Mouse (Mus musculus) urinary bladder, postnatal 25 days (tissue): Measurements from ENCODE around the gene Clec3b.

Experiments used
- DNase-seq: peaks from one replicate; pipeline ENCODE4 v3.0.0; 2022; ENCODE audit warnings: low spot score

Clec3b gene

DNA sequence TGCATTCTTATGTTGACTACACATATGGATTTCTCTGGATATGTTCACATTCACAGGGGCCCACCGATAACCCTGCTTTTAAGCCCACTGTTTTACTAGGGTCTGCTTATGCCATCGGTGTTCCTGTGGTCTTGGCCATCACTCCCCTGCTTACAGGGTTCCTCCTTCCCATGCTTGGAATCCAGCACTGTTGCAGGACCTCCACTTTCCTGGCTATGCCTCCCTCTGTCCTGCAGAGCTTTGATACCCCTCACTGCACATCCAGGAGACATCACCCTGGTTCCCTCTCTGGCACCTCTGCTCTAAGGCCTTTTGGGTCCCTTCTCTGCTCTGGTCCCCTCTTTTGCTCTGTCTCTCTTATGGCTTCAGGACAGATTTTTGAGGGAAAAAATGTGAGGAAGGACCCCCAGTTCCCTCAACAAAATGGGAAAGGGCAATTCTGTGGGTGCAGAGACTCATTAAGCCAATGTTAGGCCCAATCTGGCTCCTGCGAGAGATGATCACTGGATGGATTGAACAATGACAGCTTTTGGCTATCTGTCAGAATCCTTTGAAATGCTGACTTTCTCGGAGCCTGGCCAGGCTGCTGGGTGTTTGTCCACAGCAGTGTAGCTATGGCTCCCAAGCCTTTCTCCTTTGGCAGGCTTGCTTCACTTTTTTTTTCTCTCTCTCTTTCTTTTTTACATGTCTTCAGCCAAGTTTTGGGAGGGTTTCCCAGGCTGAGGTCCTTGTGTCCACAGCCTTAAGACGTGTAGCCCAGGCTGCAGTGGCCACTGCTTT, at the start of gene Clec3b:
TSS of gene Clec3b (plus strand) at position 706 of the 780 bp plus-strand sequence.
- peak; percentile 21 for DNase-seq

DNA sequence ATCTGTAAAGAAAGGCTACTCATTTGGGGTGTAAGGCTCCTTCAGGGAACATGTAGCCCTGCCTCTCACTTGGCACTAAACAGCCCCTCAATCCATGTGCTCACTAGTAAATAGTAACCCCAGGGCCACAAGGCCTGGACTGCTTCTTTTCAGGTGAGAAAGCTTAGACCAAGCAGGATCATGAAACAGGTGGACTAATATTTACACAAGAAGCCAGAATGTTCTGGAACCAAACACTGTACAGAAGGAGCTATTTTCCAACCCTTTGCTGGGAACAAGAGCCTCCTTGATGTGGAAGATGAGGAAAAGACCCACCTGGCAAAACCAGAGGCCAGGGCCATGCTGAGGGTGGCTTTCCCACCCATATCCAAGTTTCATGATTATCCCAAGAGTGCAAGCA, 47.3 kb upstream of the Clec3b start:
- no peak for DNase-seq

DNA sequence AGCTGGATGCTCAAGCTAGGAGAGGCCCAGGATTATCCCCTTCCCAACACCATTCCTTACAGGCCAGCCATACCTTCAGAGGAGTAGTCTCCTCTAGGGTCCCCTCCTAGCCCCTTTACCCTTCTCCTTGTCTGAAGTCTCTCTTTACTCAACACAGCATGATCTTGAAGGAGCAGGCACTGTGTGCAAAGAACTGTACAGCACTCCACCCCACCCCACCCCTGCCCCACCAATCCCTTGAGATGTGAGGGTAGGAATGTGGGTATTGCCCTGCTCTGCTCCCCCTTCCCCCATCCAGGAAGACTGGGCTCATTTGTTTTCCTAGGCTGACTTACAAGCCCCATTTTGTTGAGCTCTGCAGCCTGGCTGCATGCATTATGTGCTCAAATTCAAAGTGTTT, 46.4 kb upstream of the Clec3b start:
- DNase-seq = no peak

DNA sequence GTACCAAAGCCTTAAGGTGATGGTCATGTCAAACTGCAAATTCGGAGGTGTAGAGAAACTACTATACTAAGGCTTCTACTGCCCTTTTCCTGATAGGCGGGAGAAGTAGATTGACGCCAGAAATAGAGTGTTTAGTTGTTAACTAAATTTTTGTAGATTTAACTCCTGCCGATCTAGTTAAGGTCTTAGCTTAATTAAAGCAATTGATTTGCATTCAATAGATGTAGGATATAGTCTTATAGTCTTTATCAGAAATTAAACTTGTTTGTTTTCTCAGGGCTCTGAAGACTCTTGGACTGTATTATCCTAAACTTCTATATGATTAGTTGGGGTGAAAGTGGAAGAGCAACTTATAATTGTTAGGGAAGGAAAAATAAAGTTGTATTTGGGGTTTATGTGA, 43.6 kb upstream of the Clec3b start:
- DNase-seq = no peak

DNA sequence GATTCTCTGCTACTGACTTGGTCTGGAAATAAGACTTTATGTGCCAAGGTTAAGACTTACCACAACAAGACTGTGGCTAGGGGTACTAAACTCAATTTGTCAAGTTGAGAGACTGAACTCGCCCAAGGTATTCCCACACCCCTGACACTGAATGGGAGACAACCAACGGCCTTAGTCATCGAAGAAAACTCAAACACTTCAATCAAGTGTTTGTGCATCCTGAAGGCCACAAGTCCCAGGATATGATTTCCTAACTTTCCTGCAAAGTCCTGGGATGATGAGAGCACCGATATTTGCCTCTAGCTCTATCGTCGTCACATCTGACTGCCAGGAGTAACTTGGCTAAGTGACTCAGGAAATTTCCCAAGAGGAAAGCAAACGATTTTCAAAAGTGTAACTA, 41.6 kb upstream of the Clec3b start:
- DNase-seq = no peak

GRCm38 (mm10) chr9:123111751-123112221, 39.0 kb upstream of the Clec3b start:
- no peak for DNase-seq

DNA sequence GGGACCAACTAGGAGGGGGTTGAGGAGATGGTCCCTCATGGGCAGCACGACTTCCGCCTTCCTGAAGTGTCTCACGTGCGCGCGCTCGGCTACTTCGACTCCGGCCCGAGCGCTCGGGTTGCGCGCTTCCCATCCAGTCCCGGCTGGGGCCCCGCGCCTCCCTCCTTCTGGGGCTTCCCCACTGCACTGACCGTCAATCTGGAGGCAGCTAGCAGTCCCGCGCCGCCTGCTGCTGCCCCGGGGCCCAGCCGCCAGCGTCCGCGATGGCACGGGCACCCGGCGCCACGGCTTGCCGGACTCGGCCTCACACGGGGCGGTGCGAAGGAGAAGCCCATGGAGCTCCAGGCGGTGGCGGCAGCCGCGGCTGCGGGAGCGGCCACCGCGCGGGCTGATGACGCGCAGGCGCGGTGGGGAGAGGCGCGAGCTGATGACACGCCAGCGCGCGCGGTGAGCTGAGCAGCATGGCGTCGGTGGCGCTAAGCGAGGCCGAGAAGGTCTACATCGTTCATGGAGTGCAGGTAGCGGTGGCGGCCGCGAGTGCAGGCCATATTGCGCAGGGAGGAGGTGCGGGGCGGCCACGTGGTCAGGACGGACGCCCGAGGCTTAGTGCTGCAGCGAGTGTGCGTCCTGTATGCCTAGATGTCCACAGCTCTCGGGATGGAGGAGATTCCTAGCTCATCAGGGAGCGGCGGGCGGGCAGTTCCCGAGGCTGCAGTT, 37.8 kb upstream of the Clec3b start, which contains the start of the genes Zdhhc3 and Exosc7:
TSS of gene Zdhhc3 (minus strand) at position 401 of the 717 bp plus-strand sequence.
TSS of gene Exosc7 (plus strand) at position 411 of the 717 bp plus-strand sequence.
- peak; percentile 83 for DNase-seq

DNA sequence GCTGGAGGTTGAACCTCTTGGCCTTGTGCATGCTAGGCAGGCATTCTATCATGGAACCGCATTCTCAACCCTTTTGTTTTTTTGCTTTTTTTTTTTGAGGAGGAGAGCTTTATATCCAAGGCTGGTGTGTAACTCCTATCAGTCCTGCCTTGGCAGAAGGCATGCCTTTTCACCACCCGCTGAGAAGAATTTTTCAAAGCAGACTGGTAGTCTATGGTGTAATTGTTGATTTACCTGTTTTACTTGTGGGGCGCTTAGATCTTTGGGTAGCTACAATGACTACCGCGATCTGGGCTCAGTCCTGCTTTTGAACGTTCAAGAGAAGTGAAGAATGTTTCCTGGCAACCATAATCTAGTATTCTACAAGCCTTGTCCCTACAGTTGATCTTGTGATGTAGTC, 36.8 kb upstream of the Clec3b start:
- DNase-seq = no peak

DNA sequence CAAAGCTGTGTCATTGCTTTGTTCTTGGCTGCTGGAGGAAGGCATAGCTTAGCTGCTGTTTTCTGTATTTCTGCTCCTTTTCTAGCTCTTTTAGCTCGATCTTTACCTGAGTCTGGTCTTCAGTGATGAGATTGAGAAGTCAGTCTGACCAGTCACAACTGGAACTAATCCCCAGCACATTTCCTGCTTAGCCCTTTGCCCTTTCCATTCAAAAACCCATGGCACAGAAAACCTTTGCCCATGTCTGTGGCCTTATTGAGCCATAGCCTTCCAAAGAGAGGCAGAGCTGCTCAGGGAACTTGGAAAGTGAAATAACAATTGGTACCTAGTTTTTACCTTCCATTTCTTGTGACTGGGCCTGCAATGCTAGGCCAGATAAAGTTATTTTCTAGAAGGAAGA, 35.2 kb upstream of the Clec3b start:
- no peak for DNase-seq

DNA sequence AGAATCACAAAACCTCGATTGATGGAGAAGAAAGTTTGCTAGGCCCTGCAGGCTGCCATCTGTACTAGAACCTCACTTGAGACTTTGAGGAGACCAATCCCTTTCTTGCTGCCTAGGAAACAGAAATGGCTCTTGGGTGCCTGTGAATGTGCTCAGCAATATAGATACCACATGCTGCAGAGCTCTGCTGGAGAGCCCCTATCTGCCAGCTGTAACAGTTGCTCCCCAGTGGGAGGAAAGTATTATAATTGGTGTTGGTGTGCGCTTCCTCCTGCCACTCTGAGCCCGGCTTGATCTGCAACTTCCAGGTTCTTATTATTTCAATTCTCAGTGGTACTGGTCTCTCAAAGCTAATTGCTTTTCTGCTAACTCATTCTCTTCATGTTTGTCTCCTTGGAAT, 27.7 kb upstream of the Clec3b start:
- no peak for DNase-seq

DNA sequence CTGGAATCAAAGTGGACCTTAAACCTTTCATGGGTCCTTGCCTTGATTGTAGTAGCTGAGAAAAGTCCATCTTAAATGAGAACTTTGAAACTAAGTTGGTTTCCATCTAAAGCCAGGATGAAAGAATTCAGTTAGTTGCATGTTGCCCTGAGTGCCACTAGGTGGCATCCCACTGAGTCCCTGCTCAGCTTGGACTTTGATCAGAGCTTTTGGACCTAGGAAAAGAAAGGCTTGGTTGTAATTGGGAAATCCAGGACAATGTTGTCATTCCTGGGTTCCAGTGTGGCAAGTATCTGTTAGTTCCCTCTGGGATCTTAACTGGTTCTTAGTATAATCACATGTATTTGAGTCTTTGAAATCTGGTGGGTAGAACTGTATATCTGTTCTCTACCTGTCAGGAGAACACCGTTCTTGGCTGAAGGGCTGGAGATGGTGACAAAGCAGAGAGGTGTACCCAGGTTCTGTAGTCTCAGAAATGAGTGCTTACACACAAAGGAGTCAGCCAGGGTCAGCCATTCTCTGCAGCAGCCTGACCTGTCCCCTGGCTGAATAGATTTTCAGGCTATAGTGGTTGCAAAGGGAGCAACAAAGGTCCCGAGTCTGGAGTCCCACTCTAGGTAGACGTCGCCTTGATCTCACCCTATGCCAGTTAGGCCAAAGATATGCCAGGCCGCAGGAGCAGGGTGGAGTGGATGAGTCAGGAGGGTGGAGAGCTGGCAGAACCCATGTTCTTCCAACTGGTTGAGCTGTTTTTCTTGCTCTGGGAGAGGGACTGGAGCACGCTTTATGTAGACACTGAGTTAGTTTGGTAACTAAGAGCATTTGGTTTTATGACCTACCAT, 27.0 kb upstream of the Clec3b start:
- no peak for DNase-seq

DNA sequence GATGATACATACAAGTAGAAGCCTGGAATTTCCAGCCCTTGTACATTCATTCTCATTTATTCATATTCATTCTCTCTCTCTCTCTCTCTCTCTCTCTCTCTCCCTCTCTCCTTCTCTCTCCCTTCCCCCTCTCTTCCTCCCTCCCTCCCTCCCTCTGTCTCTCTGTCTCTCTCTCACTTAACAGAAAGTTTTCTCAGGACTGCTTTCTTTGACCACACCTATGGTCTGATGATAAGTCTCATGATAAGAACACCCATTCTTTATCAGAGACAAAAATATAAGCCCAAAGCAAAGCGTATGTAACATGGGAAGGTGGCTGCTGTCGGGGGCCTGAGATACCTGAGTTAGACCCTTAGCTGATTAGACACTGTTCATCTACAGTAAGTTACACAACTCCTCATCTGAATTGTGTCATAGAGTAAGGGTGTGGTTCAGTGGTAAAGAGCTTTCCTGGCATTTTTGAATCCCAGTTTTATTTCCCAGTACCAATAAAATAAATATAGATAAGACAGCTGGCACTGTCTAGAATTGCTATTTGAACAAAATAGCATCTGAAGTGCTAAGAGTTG, 26.2 kb upstream of the Clec3b start:
- no peak for DNase-seq

DNA sequence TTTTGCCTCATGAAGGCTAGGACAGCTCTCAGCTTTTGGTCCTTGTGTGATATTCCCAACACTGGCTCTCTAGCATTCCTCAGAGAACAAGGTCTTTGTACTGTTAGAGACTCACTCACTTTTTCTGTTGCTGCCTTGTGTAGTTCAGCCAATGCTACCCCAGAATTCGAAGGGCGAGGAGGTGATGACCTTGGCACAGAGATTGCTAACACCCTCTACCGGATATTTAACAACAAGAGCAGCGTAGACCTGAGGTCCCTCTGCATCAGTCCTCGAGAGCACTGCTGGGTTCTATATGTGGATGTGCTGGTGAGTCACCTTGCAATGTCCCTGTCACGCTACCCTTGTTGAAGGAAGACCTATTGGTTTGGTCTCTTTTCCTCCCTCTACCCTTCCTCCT, 23.1 kb upstream of the Clec3b start:
- no peak for DNase-seq

DNA sequence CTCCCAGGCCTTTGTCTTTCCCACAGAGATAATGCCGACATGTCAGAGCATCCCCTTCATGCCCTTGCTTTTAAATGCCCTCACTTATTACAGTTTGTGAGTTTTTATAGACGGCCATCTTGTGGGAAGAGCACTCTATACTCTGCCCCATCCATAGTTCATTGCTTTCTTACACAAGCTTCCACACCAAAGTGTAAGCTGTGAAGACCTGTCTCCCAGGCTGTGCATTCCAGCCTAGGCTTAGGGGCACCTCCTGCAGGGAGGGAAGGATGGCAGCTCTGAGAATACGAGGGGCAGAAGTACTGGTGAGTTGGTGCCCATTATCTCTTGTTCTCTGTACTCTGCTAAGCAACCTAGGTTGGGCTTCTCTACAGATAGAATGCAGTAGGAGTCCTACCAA, 17.8 kb upstream of the Clec3b start:
- DNase-seq = no peak

- peak; percentile 37 for DNase-seq
Measured at GRCm38 (mm10) chr9:123136953-123137682, 13.6 kb upstream of the Clec3b start.

DNA sequence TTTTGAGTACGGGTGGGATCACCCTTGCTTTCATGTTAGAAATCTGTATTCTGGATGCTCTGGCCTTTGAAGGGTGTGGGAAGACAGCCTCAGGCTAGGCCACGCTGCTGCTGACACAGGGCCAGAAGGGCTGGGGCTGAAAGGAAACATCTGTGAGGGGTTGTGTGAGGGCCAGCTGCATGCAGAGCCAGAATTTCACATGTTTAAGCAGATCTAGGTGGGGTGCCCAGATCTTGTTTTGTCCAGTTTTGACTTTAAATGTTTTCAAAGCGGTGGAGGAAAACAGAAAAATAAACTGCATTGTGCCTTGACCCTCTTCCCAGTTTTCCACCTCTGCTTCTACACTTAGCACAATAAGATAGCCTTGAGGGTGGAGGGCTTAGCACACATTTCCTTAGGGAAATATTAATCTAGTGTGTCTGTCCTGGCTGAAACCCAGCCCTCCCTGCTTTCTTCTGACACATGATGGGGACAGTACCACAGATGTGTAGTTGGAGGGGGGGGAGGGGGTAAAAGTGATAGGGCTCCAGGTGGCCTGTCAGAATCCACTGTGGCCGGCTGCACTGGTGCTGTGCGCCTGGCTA, 11.8 kb upstream of the Clec3b start:
- DNase-seq = peak; percentile 56

GRCm38 (mm10) chr9:123139887-123140614, 10.7 kb upstream of the Clec3b start:
- DNase-seq = no peak

DNA sequence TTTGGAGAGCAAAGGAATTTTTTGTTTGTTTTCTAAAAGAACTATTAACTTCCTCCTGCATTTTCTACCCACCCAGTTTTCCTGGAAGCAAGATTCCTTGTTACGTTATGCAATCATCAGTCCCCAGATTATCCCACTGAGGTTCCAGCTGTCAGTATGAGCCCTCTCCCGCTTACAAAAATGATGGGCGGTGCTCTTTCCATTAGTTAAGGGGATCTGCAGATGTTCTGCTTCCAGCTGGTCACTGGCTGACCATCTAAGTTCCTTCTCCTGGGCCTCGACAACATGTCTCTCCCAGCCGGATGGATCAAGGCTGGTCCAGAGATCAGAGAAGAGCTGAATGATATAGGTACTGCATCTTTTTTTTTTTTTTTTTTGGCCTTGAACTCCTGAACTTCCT, 2.3 kb upstream of the Clec3b start:
- no peak for DNase-seq

DNA sequence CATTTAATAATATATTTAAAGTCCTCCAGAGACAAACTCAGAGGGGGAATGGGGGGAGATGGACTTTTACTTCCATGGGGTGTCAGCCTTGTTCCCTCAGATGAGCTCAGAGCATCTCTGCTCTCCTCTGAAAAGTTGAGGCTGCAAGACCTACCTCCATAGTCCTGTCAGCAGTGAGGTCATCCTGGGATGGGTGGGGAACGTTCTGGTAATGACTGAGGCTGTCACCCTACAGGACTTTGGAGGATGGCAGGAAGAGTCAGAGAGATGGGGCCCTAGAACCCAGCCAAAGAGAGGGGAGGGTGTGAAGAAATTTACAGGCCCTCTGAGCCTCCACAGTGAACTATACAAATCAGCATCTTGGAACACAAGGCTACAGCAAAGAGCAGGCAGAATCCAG, 815 bp downstream of the Clec3b start:
- no peak for DNase-seq

DNA sequence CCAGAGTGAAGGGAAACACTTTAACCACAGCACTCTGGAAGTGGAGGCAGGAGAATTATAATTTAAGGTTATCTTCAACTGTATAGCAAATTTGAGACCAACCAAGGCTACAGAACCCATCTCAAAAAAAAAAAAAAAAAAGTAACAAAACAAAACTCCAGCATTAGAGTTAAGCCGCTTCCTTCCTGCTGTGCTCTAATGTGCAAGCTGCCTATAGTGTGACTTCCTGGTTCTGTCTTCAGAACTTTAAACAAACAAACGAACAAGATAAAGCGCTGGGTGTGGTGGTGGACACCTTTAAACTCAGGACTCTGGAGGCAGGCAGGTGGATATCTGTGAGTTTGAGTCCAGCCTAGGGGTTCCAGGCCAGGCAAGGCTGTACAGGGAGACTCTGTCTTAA, 1.3 kb downstream of the Clec3b start:
- DNase-seq = no peak
